7 mouse cellular contexts compared by ENCODE assay signal in genomic region chr17:57058891-57059485, GRCm38 (mm10). TPM values are rescaled to one million over a fixed set of nuclear protein-coding genes. Genes with fewer than 3 reads are reported as not detected.
DNase-seq lines count a peak whose midpoint lies in the region; ATAC-seq and TF ChIP-seq lines count a peak whose summit lies in the region.

TSS of gene Crb3 (plus strand) at chr17:57059105.

- H3K27ac ChIP-seq in MEL (ENCODE audit: control insufficient read depth, low read depth, low read length): peak within 1 kb of the TSS; percentile 67
- H3K27ac ChIP-seq in forebrain, embryonic 11.5 days (ENCODE audit: low read depth, low read length): peak within 1 kb of the TSS; percentile 68; the same call in 1 of the 2 replicates
- peak within 1 kb of the TSS; percentile 72 for H3K27ac ChIP-seq in midbrain, embryonic 11.5 days (ENCODE audit: low read depth, low read length)

- TF ChIP-seq POLR2A in MEL (IDR thresholded peaks at IDR 0.05; ENCODE audit: control insufficient read depth in 1 of 2, insufficient read depth in 1 of 2, low read depth in 1 of 2, low read length in 2 of 2, poor library complexity in 1 of 2): no peak

- H3K4me1 ChIP-seq in MEL (ENCODE audit: control insufficient read depth in 1 of 2, insufficient read depth in 2 of 2, low read length in 2 of 2): peaks cover 2 to 18% of the 10 kb centered on the region in 2 experiments; a peak in 3 of 4 replicates
- H3K4me1 ChIP-seq in forebrain, embryonic 11.5 days (replicated peaks; ENCODE audit: control insufficient read depth, insufficient read depth, low read length): peaks cover 16% of the 10 kb centered on the region; the same call in 1 of the 2 replicates
- peaks cover 15% of the 10 kb centered on the region for H3K4me1 ChIP-seq in midbrain, embryonic 11.5 days (ENCODE audit: control insufficient read depth, insufficient read depth, low read length)

- H3K4me2 ChIP-seq in forebrain, embryonic 11.5 days (ENCODE audit: low read depth, low read length, severe bottlenecking): peak within 1 kb of the TSS; percentile 69
- peak within 1 kb of the TSS; percentile 73 for H3K4me2 ChIP-seq in midbrain, embryonic 11.5 days

- TF ChIP-seq RAD21 in MEL (IDR thresholded peaks at IDR 0.05; ENCODE audit: low read depth, low read length): no peak

- 1% methylated on average over 13 of the region's 22 CpGs for WGBS in forebrain, embryonic 11.5 days
- WGBS in midbrain, embryonic 11.5 days: 0% methylated on average over 17 of the region's 22 CpGs

- no peaks in the 10 kb centered on the region for H3K9me3 ChIP-seq in MEL (replicated peaks; ENCODE audit: insufficient read depth, low read length)
- no peaks in the 10 kb centered on the region for H3K9me3 ChIP-seq in forebrain, embryonic 11.5 days (ENCODE audit: control insufficient read depth, low read length)
- no peaks in the 10 kb centered on the region for H3K9me3 ChIP-seq in midbrain, embryonic 11.5 days (ENCODE audit: control insufficient read depth, low read length)

- TF ChIP-seq EP300 in MEL (IDR thresholded peaks at IDR 0.05; ENCODE audit: low read depth in 1 of 2, low read length in 2 of 2): no peak

- peak; percentile 19 for DNase-seq in MEL (ENCODE audit: low read depth, low spot score)
- peak; percentile 26 for DNase-seq in adrenal gland, adult 8-10 months
- DNase-seq in forebrain, embryonic 11.5 days (ENCODE audit: low spot score): peak; percentile 75
- DNase-seq in heart, postnatal 36 days: peak; percentile 49 to 60
- peak; percentile 52 for DNase-seq in left cerebral cortex, postnatal 4 days
- no peak for DNase-seq in midbrain, embryonic 11.5 days (ENCODE audit: low spot score, missing footprints)

- intact Hi-C loops in heart, postnatal 36 days (cut with DNase I): loop anchor here (1.0 kb wide), 1 partner anchor 26 kb away; no protein-coding TSS in a partner anchor
- intact Hi-C loops in left cerebral cortex, postnatal 4 days (cut with DNase I): no loop called here

- TF ChIP-seq CTCF in MEL (IDR thresholded peaks at IDR 0.05 in 2 of 3, conservative IDR thresholded peaks at IDR 0.05 in 1 of 3; ENCODE audit: control insufficient read depth in 1 of 3, insufficient read depth in 1 of 3, low read depth in 2 of 3, low read length in 3 of 3, poor library complexity in 1 of 3, severe bottlenecking in 1 of 3): no peak

- ATAC-seq in forebrain, embryonic 11.5 days (replicated peaks; ENCODE audit: low FRiP score): no peak; the same call in none of the 2 replicates
- ATAC-seq in midbrain, embryonic 11.5 days (ENCODE audit: low FRiP score): no peak; the same call in 1 of the 2 replicates
- ATAC-seq in erythroid progenitor cell, adult 5-6 weeks (replicated peaks; ENCODE audit: low FRiP score, poor library complexity, severe bottlenecking): no peak

- H3K27me3 ChIP-seq in MEL (ENCODE audit: control insufficient read depth in 1 of 2, insufficient read depth in 2 of 2, low read length in 2 of 2): no peaks in the 10 kb centered on the region
- peaks cover 27% of the 10 kb centered on the region for H3K27me3 ChIP-seq in forebrain, embryonic 11.5 days (ENCODE audit: control insufficient read depth, insufficient read depth, low read length)
- H3K27me3 ChIP-seq in midbrain, embryonic 11.5 days (ENCODE audit: control insufficient read depth, insufficient read depth, low read length): peaks cover 27% of the 10 kb centered on the region

- H3K36me3 ChIP-seq in MEL (ENCODE audit: control insufficient read depth in 1 of 2, insufficient read depth in 2 of 2, low read length in 2 of 2): peaks cover 0 to 8% of the 10 kb centered on the region in 2 experiments; a peak in 1 of 4 replicates
- no peaks in the 10 kb centered on the region for H3K36me3 ChIP-seq in forebrain, embryonic 11.5 days (ENCODE audit: control insufficient read depth, insufficient read depth, low read length)
- H3K36me3 ChIP-seq in midbrain, embryonic 11.5 days (ENCODE audit: control insufficient read depth, insufficient read depth, low read length): 0 out of 2 replicates have a peak, but pooled peaks cover 4% of the 10 kb centered on the region

- H3K79me2 ChIP-seq in MEL (ENCODE audit: control insufficient read depth, insufficient read depth, low read length, poor library complexity): peaks cover 6% of the 10 kb centered on the region

- H3K9ac ChIP-seq in MEL (ENCODE audit: control insufficient read depth, low read depth, low read length, poor library complexity, severe bottlenecking): peak within 1 kb of the TSS; percentile 90
- peak within 1 kb of the TSS; percentile 69 for H3K9ac ChIP-seq in forebrain, embryonic 11.5 days (ENCODE audit: low read length)
- H3K9ac ChIP-seq in midbrain, embryonic 11.5 days (ENCODE audit: low read length): peak within 1 kb of the TSS; percentile 82

- peak within 1 kb of the TSS; percentile 51 to 67 for H3K4me3 ChIP-seq in MEL (ENCODE audit: control insufficient read depth in 1 of 2, insufficient read depth in 1 of 2, low read depth in 2 of 2, low read length in 2 of 2)
- peak within 1 kb of the TSS; percentile 70 for H3K4me3 ChIP-seq in forebrain, embryonic 11.5 days (ENCODE audit: low read depth, low read length)
- peak within 1 kb of the TSS; percentile 79 for H3K4me3 ChIP-seq in midbrain, embryonic 11.5 days (ENCODE audit: low read depth, low read length)

TF ChIP-seq in MEL, 35 proteins besides CTCF, POLR2A, EP300 and RAD21:
- TF ChIP-seq MXI1 (IDR thresholded peaks at IDR 0.05; ENCODE audit: low read depth, low read length): no peak
- no peak for TF ChIP-seq MAZ (IDR thresholded peaks at IDR 0.05; ENCODE audit: low read depth, low read length)
- TF ChIP-seq MYC (IDR thresholded peaks at IDR 0.05; ENCODE audit: low read depth, low read length): no peak
- no peak; the same call in 1 of the 2 replicates for TF ChIP-seq NELFE (IDR thresholded peaks at IDR 0.05; ENCODE audit: low read depth, low read length)
- TF ChIP-seq CHD1 (IDR thresholded peaks at IDR 0.05; ENCODE audit: low read depth, low read length): no peak
- TF ChIP-seq NRF1 (IDR thresholded peaks at IDR 0.05; ENCODE audit: insufficient read depth, low read depth, low read length, poor library complexity, severe bottlenecking): no peak
- TF ChIP-seq ZKSCAN1 (IDR thresholded peaks at IDR 0.05; ENCODE audit: low read depth, low read length): no peak
- no peak for TF ChIP-seq MAFK (IDR thresholded peaks at IDR 0.05; ENCODE audit: borderline replicate concordance, low read depth, low read length)
- no peak for TF ChIP-seq TBP (IDR thresholded peaks at IDR 0.05; ENCODE audit: low read depth, low read length)
- TF ChIP-seq SIN3A (IDR thresholded peaks at IDR 0.05; ENCODE audit: low read length): no peak
- TF ChIP-seq BHLHE40 (IDR thresholded peaks at IDR 0.05; ENCODE audit: borderline replicate concordance, low read depth, low read length): no peak
- TF ChIP-seq TCF12 (IDR thresholded peaks at IDR 0.05; ENCODE audit: low read depth, low read length): no peak
- TF ChIP-seq E2F4 (IDR thresholded peaks at IDR 0.05; ENCODE audit: borderline replicate concordance, low read depth, low read length): no peak

RNA-seq across cellular contexts. Expression of gene Crb3, which starts in this region (rescaled TPM):
- total RNA-seq in MEL (2012; rRNA removed): not detected in 2 replicates
- polyA plus RNA-seq in MEL (2012; ENCODE audit: insufficient read depth in 1 of 2, insufficient read length in 2 of 2, low read depth in 1 of 2, low replicate concordance in 2 of 2, missing spikeins in 1 of 2): under 1 TPM in 1 of 2 experiments, not detected in 1; 0.19 TPM
- 1 to 10 TPM in 3 of 4 experiments, under 1 TPM in 1; 0.70 to 4.4 (median 2.2) TPM for total RNA-seq in adrenal gland, adult 8-10 months (2022)
- polyA plus RNA-seq in forebrain, embryonic 11.5 days (2014; fragmentation: Nextera tagmentation; extraction: Ambion mirVana): 1.5 and 1.9 TPM in 2 replicates
- total RNA-seq in heart, postnatal 36 days (2021): under 1 TPM in 1 of 2 experiments, not detected in 1; 0.35 TPM
- under 1 TPM; 0.40 to 0.97 TPM for total RNA-seq in left cerebral cortex, postnatal 4 days (2021)
- polyA plus RNA-seq in midbrain, embryonic 11.5 days (2014; fragmentation: Nextera tagmentation; extraction: Ambion mirVana): 0.80 and 1.2 TPM in 2 replicates
- not detected in 2 replicates for total RNA-seq in erythroid progenitor cell, adult 5-6 weeks (2015; ENCODE audit: low replicate concordance)
- total RNA-seq in erythroid progenitor cell, adult 5-6 weeks (2017; ENCODE audit: low replicate concordance): not detected in 2 replicates

Comparison
In these comparisons a context has a peak if more than half of its experiments do, and no peak if none do; other contexts are left out.
1. Peak in DNase-seq, H3K4me3 ChIP-seq, H3K27ac ChIP-seq and H3K9ac ChIP-seq in MEL; RNA of the gene not detected or under 1 TPM.
2. Peak in DNase-seq in heart, postnatal 36 days; RNA of the gene not detected or under 1 TPM.
3. Peak in DNase-seq in left cerebral cortex, postnatal 4 days; RNA of the gene not detected or under 1 TPM.